Mouse (Mus musculus): ENCODE data around the gene Ccl6.

The Ccl6 gene

GRCm38 (mm10) chr11:83592853-83593252, at the start of gene Ccl6:
Ccl6 (minus strand) TSS chr11:83593087.
- no peak for DNase-seq (ENCODE audit: extremely low read depth, insufficient read length, low spot score)

- no peak for DNase-seq (ENCODE audit: extremely low read depth, insufficient read length, low spot score)
These were observed 48.3 kb upstream of the Ccl6 start for GRCm38 (mm10) chr11:83641216-83641615.

GRCm38 (mm10) chr11:83640141-83640540, 47.3 kb upstream of the Ccl6 start:
- DNase-seq (ENCODE audit: extremely low read depth, insufficient read length, low spot score), result no peak

- no peak for DNase-seq (ENCODE audit: extremely low read depth, insufficient read length, low spot score)
These were observed 46.6 kb upstream of the Ccl6 start for GRCm38 (mm10) chr11:83639533-83639932.

DNA sequence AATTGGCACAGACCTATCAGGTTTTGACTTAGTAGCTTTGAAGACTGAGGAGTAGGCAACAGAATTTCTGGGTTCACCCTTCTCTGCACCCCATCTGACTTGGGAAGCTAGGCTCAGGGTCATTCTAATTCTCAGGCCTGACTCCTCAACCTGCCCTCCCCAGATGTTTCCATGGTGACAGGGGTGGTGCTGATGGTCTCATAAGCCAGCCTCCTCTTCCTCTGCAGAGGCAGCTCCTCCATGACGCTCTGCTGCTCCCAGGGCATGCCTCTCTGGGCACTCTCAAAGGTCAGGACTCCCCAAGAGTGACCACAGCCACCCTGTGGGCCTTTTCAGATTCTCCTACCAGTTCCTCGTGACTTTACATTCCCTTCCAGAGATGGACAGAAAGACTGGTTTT, 46.0 kb upstream of the Ccl6 start:
- no peak for DNase-seq (ENCODE audit: extremely low read depth, insufficient read length, low spot score)

DNA sequence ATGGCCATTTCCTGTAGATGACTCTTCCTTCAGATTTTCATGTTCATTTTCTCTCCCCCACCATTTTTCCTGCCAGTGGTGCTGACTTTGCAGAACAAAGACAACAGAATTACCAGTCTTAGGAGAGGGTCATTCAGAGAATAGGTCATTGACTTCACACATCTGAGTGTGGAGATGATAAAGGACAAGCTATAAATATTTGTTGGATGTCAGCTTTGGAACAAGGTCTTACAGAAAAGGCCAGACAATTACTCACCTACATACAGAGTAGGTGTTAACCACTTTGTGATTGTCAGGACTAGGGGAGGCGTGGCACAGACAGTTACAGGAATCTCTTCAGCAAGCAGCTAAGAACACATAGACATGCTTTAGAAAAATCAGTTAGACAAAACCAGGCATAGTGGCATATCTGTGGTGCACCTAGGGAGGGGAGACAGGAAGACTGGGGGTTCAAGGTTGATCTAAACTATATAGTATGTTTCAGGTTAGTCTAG, 43.9 kb upstream of the Ccl6 start:
- no peak for DNase-seq (ENCODE audit: extremely low read depth, insufficient read length, low spot score)

DNA sequence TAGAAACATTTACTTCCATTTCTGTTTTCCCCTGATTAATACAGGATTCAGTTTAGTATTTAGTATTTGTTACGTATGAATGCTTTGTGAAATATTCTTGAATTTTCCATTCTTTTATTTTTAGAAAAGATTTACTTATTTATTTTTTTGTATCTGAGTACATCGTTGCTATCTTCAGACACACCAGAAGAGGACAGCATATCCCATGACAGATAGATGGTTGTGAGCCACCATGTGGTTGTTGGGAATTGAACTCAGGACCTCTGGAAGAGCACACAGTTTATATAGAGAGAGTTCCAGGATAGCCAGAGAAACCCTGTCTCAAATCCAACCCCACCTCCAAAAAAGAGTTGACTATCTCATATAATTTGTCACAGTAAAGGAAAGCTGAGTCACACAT, 42.0 kb upstream of the Ccl6 start:
- no peak for DNase-seq (ENCODE audit: extremely low read depth, insufficient read length, low spot score)

GRCm38 (mm10) chr11:83634425-83634824, 41.5 kb upstream of the Ccl6 start:
- DNase-seq (ENCODE audit: extremely low read depth, insufficient read length, low spot score), result no peak

DNA sequence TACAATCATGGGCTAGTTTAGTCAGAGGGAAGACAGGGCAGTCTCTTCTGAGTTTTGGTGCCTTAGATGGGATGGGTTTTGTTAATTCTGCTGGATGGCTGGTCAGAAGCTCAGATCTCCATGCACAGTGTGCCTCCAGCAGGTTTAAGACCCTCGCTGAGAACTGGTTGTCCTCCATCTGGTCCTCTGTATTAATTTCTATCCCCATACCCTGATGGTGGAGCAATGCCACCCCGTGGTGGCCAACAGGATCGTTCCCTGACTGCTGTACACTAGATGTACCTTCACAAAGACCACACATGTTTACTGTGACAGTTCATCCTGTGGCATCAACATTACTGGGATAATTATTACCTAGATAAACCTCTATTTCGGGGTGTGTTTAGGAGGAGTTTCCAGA, 39.9 kb upstream of the Ccl6 start:
- no peak for DNase-seq (ENCODE audit: extremely low read depth, insufficient read length, low spot score)

- no peak for DNase-seq (ENCODE audit: extremely low read depth, insufficient read length, low spot score)
These were observed 38.2 kb upstream of the Ccl6 start for GRCm38 (mm10) chr11:83631065-83631464.

- no peak for DNase-seq (ENCODE audit: extremely low read depth, insufficient read length, low spot score)
These were observed 37.7 kb upstream of the Ccl6 start for GRCm38 (mm10) chr11:83630630-83631029.

DNA sequence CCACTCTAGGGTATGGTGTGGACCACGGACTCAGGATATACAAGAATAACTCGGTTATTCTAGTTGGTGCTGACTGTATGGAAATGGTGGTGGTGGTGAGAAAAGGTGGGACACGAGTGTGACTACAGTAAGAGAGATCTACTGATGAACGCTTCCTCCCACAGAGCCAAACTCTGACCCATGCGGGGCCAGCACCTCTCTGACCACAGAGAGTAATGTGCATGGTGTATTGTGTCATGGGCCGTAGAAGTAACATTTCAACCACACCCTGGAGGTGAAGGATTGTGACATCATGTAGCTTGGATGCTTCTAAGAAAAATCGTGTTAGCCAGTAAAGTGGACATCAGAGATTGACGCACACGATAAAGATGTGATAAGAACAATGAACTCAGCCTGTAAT, 35.9 kb upstream of the Ccl6 start:
- DNase-seq (ENCODE audit: extremely low read depth, insufficient read length, low spot score), result no peak

DNA sequence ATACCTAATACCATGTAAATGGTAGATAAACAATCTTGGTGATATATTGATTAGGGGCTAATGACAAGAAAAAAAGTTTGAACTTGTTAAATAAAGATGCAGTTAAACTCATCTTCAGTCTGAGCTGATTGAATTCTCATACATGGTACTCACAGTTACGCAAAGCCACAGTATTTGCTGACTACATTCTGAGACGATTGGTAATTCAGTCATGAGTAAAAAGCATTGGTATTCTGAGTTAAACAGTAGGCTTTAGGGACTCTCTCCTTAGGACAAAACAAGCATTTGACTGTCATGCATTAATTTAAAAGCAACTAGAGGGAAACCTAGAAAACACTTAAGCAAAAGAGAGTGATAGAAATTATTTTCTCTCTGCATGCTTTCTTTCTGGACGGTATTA, 30.7 kb upstream of the Ccl6 start:
- DNase-seq (ENCODE audit: extremely low read depth, insufficient read length, low spot score), result no peak

DNA sequence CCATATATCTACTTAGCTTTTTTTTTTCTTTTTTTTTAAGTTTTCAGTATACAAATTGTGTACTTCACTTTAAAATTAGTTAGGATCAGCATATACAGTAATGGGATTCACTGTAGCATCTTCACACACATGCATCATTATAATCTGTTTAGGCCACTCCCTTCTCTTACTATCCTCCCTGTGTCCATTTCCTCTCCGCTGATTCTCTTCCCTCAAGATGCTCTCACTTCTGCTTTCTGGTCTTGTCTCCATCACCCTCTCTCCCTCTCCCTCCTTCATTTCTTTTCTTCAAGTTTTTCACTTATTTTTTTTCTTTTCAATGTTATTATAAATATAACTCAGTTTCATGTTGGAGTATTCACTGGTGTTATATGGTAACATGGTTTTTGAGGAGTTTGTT, 26.1 kb upstream of the Ccl6 start:
- DNase-seq (ENCODE audit: extremely low read depth, insufficient read length, low spot score), result no peak

DNA sequence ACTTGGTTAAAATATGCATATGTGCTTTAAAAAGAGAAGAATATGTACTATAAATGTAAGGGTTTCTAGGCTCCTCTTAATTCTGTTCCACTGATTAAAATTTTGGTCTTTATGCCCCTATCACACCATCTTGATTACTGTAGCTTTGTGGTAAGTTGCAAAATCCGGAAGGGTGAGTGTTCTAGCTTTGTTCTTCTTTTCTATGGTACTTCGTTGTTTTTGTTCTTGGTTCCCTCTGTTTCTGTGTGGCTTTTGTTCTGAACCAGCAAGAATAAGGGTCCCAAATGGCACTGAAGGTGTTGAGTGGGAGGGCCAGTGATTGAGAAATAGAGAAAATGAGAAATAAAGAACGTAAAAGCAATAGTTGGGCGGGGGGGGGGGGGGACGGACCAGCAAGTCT, 25.4 kb upstream of the Ccl6 start:
- DNase-seq (ENCODE audit: extremely low read depth, insufficient read length, low spot score), result no peak

GRCm38 (mm10) chr11:83616586-83616985, 23.7 kb upstream of the Ccl6 start:
- DNase-seq (ENCODE audit: extremely low read depth, insufficient read length, low spot score), result no peak

GRCm38 (mm10) chr11:83610900-83611299, 18.0 kb upstream of the Ccl6 start:
- DNase-seq (ENCODE audit: extremely low read depth, insufficient read length, low spot score), result no peak

DNA sequence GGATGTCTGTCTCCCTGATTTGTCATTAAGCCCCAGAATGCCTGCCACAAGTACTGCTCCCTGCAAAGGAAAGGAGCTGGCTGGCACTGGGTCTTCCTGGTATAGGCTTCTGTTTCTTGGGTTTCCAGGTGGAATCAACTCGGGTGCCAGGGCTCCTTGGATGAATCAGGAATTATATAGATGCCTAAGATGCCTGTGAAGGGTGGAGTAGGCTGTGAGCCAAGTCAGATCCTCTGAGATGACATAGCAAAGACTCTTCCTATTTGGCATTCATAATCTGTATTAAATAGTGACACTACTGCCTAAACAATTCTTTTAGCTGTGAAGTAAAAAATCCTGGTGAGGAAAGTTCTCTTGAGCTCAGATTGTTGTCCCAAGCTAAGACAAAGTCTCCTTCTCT, 13.5 kb upstream of the Ccl6 start:
- peak; percentile 52 for DNase-seq (ENCODE audit: extremely low read depth, insufficient read length, low spot score)

- no peak for DNase-seq (ENCODE audit: extremely low read depth, insufficient read length, low spot score)
These were observed 12.6 kb upstream of the Ccl6 start for GRCm38 (mm10) chr11:83605535-83605934.

DNA sequence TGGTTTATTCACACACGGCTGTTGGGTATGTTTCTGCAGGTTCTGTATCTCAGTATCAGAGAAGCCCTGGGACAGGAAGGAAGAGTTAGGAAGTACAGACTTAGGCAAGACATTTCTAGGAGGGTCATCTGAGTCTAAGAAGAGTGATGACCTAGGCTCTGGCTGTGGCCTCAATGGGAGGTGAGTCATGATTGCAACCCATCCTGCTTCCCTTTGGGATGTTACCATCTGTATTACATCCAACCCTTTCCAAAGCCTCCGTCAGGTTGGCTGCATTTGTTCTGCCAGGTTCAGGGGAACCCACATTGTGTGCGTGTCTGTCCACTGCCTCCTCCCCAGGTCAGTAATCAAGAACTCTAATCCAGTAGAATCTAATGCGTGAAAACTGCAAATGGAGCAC, 11.8 kb upstream of the Ccl6 start:
- DNase-seq (ENCODE audit: extremely low read depth, insufficient read length, low spot score), result no peak

DNA sequence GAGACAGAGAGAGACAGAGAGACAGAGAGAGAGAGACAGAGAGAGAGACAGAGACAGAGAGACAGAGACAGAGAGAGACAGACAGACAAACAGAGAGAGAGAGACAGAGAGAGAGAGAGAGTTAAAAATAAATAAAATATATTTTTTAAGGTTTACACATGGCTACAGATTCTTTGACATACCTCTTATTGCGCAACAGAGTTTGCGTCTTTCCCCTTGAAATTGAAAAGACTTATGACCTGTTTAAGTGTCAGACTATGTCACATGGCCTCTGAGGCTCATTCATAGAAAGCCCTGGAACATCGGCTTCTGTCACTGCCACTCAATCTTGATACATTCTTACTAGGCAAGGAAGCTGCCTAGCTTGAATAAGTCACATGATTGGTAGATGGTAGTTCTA, 10.5 kb upstream of the Ccl6 start:
- no peak for DNase-seq (ENCODE audit: extremely low read depth, insufficient read length, low spot score)

GRCm38 (mm10) chr11:83600576-83600975, 7.7 kb upstream of the Ccl6 start:
- DNase-seq (ENCODE audit: extremely low read depth, insufficient read length, low spot score), result no peak

DNA sequence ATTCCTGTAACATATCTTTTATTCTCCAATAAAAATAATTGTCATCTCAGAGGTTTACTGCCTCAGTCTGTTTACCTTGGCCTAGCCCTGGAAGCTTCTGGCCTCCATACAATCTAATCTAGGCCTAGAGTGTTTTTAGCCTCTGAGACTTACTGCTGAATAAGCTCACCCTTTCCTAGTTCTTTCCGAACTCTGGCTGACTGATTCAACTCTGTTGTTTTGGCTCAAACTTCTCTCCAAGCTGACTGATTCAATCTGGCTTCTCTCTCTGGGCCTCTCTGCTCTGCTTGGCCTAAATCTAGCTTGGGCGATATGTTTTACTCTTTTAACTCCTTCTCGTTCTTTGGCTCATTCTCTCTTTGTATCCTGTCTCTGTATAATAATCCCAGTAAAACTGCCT, 6.1 kb upstream of the Ccl6 start:
- no peak for DNase-seq (ENCODE audit: extremely low read depth, insufficient read length, low spot score)

All from 3134 (cell line).